12 mouse cellular contexts compared by ENCODE assay signal in genomic region chr8:4483330-4483729, GRCm38 (mm10). TPM values are rescaled to one million over a fixed set of nuclear protein-coding genes. Genes with fewer than 3 reads are reported as not detected.
DNase-seq lines count a peak whose midpoint lies in the region; ATAC-seq lines count a peak whose summit lies in the region.
"Had no signal": no experiment of that assay in that cellular context is flagged by ENCODE, and none has a peak within 500 bp of the region (broad histone marks: within the 10 kb centered on the region; RNA-seq: fewer than 3 reads in every experiment).

No protein-coding gene starts in this region.

- no peaks in the 10 kb centered on the region for H3K36me3 ChIP-seq in embryonic facial prominence, embryonic 14.5 days (ENCODE audit: control insufficient read depth, insufficient read depth, low read length)
- H3K36me3 ChIP-seq in embryonic facial prominence, embryonic 10.5 days (replicated peaks): no peaks in the 10 kb centered on the region
- H3K36me3 ChIP-seq: liver, embryonic 13.5 days had no signal

- H3K9me3 ChIP-seq in embryonic facial prominence, embryonic 14.5 days (ENCODE audit: control insufficient read depth, low read length): no peaks in the 10 kb centered on the region
- no peaks in the 10 kb centered on the region for H3K9me3 ChIP-seq in embryonic facial prominence, embryonic 10.5 days
- H3K9me3 ChIP-seq: liver, embryonic 13.5 days had no signal

- peak; percentile 75 for DNase-seq in embryonic facial prominence, embryonic 14.5 days (ENCODE audit: low spot score)
- DNase-seq in embryonic facial prominence, embryonic 10.5 days (ENCODE audit: low spot score): no peak
- peak; percentile 10 to 15 for DNase-seq in urinary bladder, postnatal 36 days (ENCODE audit: low spot score in 2 of 2)
- no peak for DNase-seq in urinary bladder, adult 2 months (ENCODE audit: low spot score)
- DNase-seq in lung, postnatal 14 days: peak; percentile 62
- DNase-seq in gastrocnemius, postnatal 36 days: no peak
- no peak for DNase-seq in right cerebral cortex, postnatal 4 days
- DNase-seq: gastrocnemius, postnatal 25 days; layer of hippocampus, postnatal 36 days; liver, embryonic 13.5 days; thymus, postnatal 14 days had no signal

- intact Hi-C loops in gastrocnemius, postnatal 36 days (cut with DNase I): no loop called here

- H3K27me3 ChIP-seq in embryonic facial prominence, embryonic 14.5 days (replicated peaks; ENCODE audit: control insufficient read depth, insufficient read depth, low read length): no peaks in the 10 kb centered on the region
- H3K27me3 ChIP-seq in embryonic facial prominence, embryonic 10.5 days (replicated peaks; ENCODE audit: low read depth, poor library complexity, severe bottlenecking): no peaks in the 10 kb centered on the region
- H3K27me3 ChIP-seq: liver, embryonic 13.5 days had no signal

- no peak overlapping the region for H3K4me2 ChIP-seq in embryonic facial prominence, embryonic 14.5 days (ENCODE audit: low read depth, low read length)
- H3K4me2 ChIP-seq: liver, embryonic 13.5 days had no signal

- H3K9ac ChIP-seq in embryonic facial prominence, embryonic 14.5 days (ENCODE audit: low read depth, low read length): no peak overlapping the region
- H3K9ac ChIP-seq: liver, embryonic 13.5 days had no signal

- H3K27ac ChIP-seq in embryonic facial prominence, embryonic 14.5 days (replicated peaks; ENCODE audit: low read depth, low read length): no peak overlapping the region
- no peak overlapping the region for H3K27ac ChIP-seq in embryonic facial prominence, embryonic 10.5 days (replicated peaks)
- H3K27ac ChIP-seq: liver, embryonic 13.5 days had no signal

- WGBS in embryonic facial prominence, embryonic 14.5 days: 63% methylated on average over 6 of the region's 6 CpGs
- WGBS in embryonic facial prominence, embryonic 10.5 days: 86% methylated on average over 6 of the region's 6 CpGs

- no peaks in the 10 kb centered on the region for H3K4me1 ChIP-seq in embryonic facial prominence, embryonic 14.5 days (ENCODE audit: control insufficient read depth, insufficient read depth, low read length)
- no peaks in the 10 kb centered on the region for H3K4me1 ChIP-seq in embryonic facial prominence, embryonic 10.5 days
- H3K4me1 ChIP-seq: liver, embryonic 13.5 days had no signal

- no peak overlapping the region for H3K4me3 ChIP-seq in embryonic facial prominence, embryonic 14.5 days (ENCODE audit: low read depth, low read length)
- no peak overlapping the region for H3K4me3 ChIP-seq in embryonic facial prominence, embryonic 10.5 days
- H3K4me3 ChIP-seq: liver, embryonic 13.5 days had no signal

- ATAC-seq in embryonic facial prominence, embryonic 14.5 days (ENCODE audit: low read depth): peak; percentile 86; the same call in 1 of the 2 replicates
- no peak for ATAC-seq in erythroblast, adult 5-6 weeks (replicated peaks; ENCODE audit: low FRiP score, poor library complexity, severe bottlenecking)

RNA-seq across cellular contexts. Expression of gene Cers4, which starts 9.5 kb away (rescaled TPM):
- polyA plus RNA-seq in embryonic facial prominence, embryonic 14.5 days (2014; fragmentation: Nextera tagmentation; extraction: Ambion mirVana): 17.3 and 27.8 TPM in 2 replicates
- polyA plus RNA-seq in embryonic facial prominence, embryonic 10.5 days (2016; fragmentation: Nextera tagmentation; extraction: Ambion mirVana): 9.7 and 12.1 TPM in 2 replicates
- polyA plus RNA-seq in urinary bladder, adult 2 months (2012; rRNA removed): 44.8 and 47.9 TPM in 2 replicates
- not detected in 2 replicates for total RNA-seq in erythroblast, adult 5-6 weeks (2015; ENCODE audit: low replicate concordance)
- total RNA-seq in erythroblast, adult 5-6 weeks (2017; ENCODE audit: low replicate concordance): 0.70 and 0.77 TPM in 2 replicates
- total RNA-seq in gastrocnemius, postnatal 36 days (2021): 1 to 10 TPM; 3.1 to 5.1 TPM

Comparison
In these comparisons a context has a peak if more than half of its experiments do, and no peak if none do; other contexts are left out.
1. DNase-seq: peak in embryonic facial prominence, embryonic 14.5 days (single experiment), urinary bladder, postnatal 36 days (2 of 2) and lung, postnatal 14 days (single experiment); none in embryonic facial prominence, embryonic 10.5 days (single experiment), urinary bladder, adult 2 months (single experiment), gastrocnemius, postnatal 36 days (0 of 2) and right cerebral cortex, postnatal 4 days (single experiment).